Mouse (Mus musculus): ENCODE measurements around the gene Rsf1.

DNA sequence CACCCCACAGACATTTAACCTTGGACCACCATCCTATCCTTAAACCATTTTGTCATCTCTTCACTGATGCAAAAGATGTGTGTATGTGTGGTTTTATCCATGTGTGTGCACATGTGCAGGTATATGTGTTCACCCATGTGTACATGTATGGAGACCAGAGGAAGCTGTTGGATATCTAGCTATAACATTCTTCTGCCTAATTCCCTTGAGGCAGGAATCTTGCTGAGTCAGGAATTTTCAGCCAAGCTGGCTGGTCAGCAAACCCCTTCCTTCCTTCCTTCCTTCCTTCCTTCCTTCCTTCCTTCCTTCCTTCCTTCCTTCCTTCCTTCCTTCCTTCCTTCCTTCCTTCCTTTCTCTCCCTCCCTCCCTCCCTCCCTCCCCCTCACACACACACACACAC, 43.7 kb downstream of the Rsf1 start:
- TF ChIP-seq CTCF (IDR thresholded peaks at IDR 0.05; ENCODE audit: low read depth, low read length): no peak
- TF ChIP-seq EP300 (IDR thresholded peaks at IDR 0.05; ENCODE audit: insufficient read depth, low read depth, low read length): no peak
